Mouse (Mus musculus): ENCODE measurements around the gene Ssr3. TPM values are rescaled to one million over a fixed set of nuclear protein-coding genes. Genes with fewer than 3 reads are reported as not detected.

Gene Ssr3
- total and polyA plus RNA-seq, 3 experiments = 18.6 to 345 (median 235) TPM

DNA sequence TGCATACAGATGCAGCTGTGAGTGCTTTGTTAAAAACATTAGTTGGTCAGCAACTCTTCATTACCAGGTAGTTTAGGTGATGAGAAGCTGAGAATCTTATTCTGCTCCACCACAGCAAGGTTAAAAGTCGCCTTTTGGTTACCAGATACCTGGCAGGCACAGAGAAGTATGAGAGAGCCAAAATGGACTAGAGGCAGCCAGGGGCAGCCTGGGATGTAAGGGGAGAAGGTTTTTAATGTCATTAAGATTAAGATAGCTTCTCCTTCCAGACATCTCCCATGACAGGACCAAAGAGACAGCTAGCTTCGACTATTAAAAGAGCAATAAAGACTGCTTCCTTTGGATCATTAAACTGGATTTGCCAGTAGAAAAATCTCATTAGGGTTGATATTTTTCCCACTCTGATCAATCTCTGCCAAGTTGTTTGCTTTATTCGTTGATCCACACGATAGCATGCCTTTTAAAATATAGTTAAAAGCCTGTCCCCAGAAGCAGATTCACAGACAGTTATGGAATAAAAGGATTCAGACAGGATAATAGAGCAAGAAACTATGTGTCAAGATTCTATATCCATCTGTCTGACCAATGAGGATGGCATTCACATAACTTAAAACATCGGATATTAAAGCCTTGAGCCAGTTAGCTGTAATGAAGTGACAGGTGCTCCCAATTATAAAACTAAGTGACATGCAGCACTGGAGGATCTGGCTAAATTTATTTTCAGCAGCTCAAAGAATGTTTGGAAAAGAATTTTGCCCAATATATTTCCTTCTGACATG lies 52.1 kb downstream of the Ssr3 start:
- Histone ChIP-seq H3K9me3 (replicated peaks) (no peaks in the 10 kb centered on the region), H3K27me3 (ENCODE audit: insufficient read depth, low read length) (no peaks in the 10 kb centered on the region), H3K4me3 (ENCODE audit: low read depth, low read length) (no peak overlapping the region), H3K36me3 (replicated peaks) (no peaks in the 10 kb centered on the region), H3K4me1 (ENCODE audit: insufficient read depth, low read depth, low read length) (no peaks in the 10 kb centered on the region)
- ATAC-seq (ENCODE audit: extremely low read depth, insufficient number of reproducible peaks, low FRiP score, poor library complexity, severe bottlenecking) (no peak), DNase-seq (ENCODE audit: low spot score) (no peak)
- no peak for TF ChIP-seq GATA2 (IDR thresholded peaks at IDR 0.05; ENCODE audit: borderline replicate concordance, low read depth, low read length)
- TF ChIP-seq GATA1 (IDR thresholded peaks at IDR 0.05; ENCODE audit: borderline replicate concordance, low read length) = no peak
- no peak for TF ChIP-seq TAL1 (conservative IDR thresholded peaks at IDR 0.05; ENCODE audit: low read depth, low read length)
- TF ChIP-seq CTCF (IDR thresholded peaks at IDR 0.05; ENCODE audit: low read depth, low read length) = no peak
- TF ChIP-seq POLR2AphosphoS5 (IDR thresholded peaks at IDR 0.05; ENCODE audit: insufficient replicate concordance, low read depth, low read length) = no peak

- H3K4me1 ChIP-seq (ENCODE audit: insufficient read depth, low read depth, low read length) = no peaks in the 10 kb centered on the region
- no peak for TF ChIP-seq POLR2AphosphoS5 (IDR thresholded peaks at IDR 0.05; ENCODE audit: insufficient replicate concordance, low read depth, low read length)
- no peak for TF ChIP-seq GATA1 (IDR thresholded peaks at IDR 0.05; ENCODE audit: borderline replicate concordance, low read length)
- TF ChIP-seq GATA2 (IDR thresholded peaks at IDR 0.05; ENCODE audit: borderline replicate concordance, low read depth, low read length) = no peak
These were observed 54.5 kb downstream of the Ssr3 start for GRCm38 (mm10) chr3:65337835-65338464.

More at GRCm38 (mm10) chr3:65337835-65338464, 54.5 kb downstream of the Ssr3 start:
- Histone ChIP-seq H3K27me3 (ENCODE audit: insufficient read depth, low read length) (no peaks in the 10 kb centered on the region), H3K4me3 (ENCODE audit: low read depth, low read length) (no peak overlapping the region), H3K9me3 (replicated peaks) (no peaks in the 10 kb centered on the region), H3K36me3 (replicated peaks) (no peaks in the 10 kb centered on the region)
- DNase-seq (ENCODE audit: low spot score) (no peak), ATAC-seq (ENCODE audit: extremely low read depth, insufficient number of reproducible peaks, low FRiP score, poor library complexity, severe bottlenecking) (no peak)

Other genes with a start within 250 kb of the Ssr3 start
- gene Tiparp, start 135.8 kb upstream of the Ssr3 start, total RNA-seq (2014; fragmentation: Nextera tagmentation) = 17.8 and 19.3 TPM in 2 replicates
- 22.6 TPM in 2 replicates for gene Tiparp, start 135.8 kb upstream of the Ssr3 start, total RNA-seq (2017)
- 0.98 and 1.1 TPM in 2 replicates for gene Tiparp, start 135.8 kb upstream of the Ssr3 start, polyA plus RNA-seq (2012)